In genomic region chr13:113730062-113730775, GRCm38 (mm10) we compare ENCODE assay signal across 11 mouse cellular contexts.
DNase-seq lines count a peak whose midpoint lies in the region; ATAC-seq and TF ChIP-seq lines count a peak whose summit lies in the region.
"Had no signal": no experiment of that assay in that cellular context is flagged by ENCODE, and none has a peak within 500 bp of the region (broad histone marks: within the 10 kb centered on the region; RNA-seq: fewer than 3 reads in every experiment).

No protein-coding gene starts in this region.

- no peaks in the 10 kb centered on the region for H3K36me3 ChIP-seq in midbrain, embryonic 15.5 days (replicated peaks)
- H3K36me3 ChIP-seq in midbrain, postnatal 0 days (ENCODE audit: insufficient read depth, low read length) = no peaks in the 10 kb centered on the region
- no peaks in the 10 kb centered on the region for H3K36me3 ChIP-seq in heart, embryonic 11.5 days (ENCODE audit: control insufficient read depth, insufficient read depth, low read length)

- DNase-seq in gastrocnemius, adult 18-20 months (ENCODE audit: low spot score) = peak; percentile 57
- no peak for DNase-seq in gastrocnemius, postnatal 4 days (ENCODE audit: low spot score in 2 of 2)
- no peak for DNase-seq in midbrain, postnatal 0 days (ENCODE audit: low spot score)
- DNase-seq in right cerebral cortex, adult 2 months (ENCODE audit: low spot score in 2 of 2) = no peak
- DNase-seq in natural killer cell, adult 2 months (ENCODE audit: low spot score in 2 of 2) = no peak
- DNase-seq in thymus, postnatal 10 days (ENCODE audit: low spot score in 2 of 2) = no peak
- DNase-seq: cerebellum, postnatal 25 days had no signal

- H3K4me3 ChIP-seq in midbrain, embryonic 15.5 days = no peak overlapping the region
- H3K4me3 ChIP-seq in midbrain, postnatal 0 days (ENCODE audit: low read depth, low read length) = no peak overlapping the region
- H3K4me3 ChIP-seq in heart, embryonic 11.5 days (ENCODE audit: low read depth, low read length) = no peak overlapping the region
- H3K4me3 ChIP-seq: forebrain, embryonic 13.5 days had no signal

- TF ChIP-seq CTCF in midbrain, postnatal 0 days (IDR thresholded peaks at IDR 0.05) = no peak

- H3K27me3 ChIP-seq in midbrain, embryonic 15.5 days (replicated peaks) = no peaks in the 10 kb centered on the region
- no peaks in the 10 kb centered on the region for H3K27me3 ChIP-seq in midbrain, postnatal 0 days (ENCODE audit: insufficient read depth, low read length)
- no peaks in the 10 kb centered on the region for H3K27me3 ChIP-seq in heart, embryonic 11.5 days (ENCODE audit: control insufficient read depth, insufficient read depth, low read length)
- H3K27me3 ChIP-seq: forebrain, embryonic 13.5 days had no signal

- no peak for ATAC-seq in midbrain, embryonic 15.5 days (replicated peaks)
- no peak for ATAC-seq in midbrain, postnatal 0 days (ENCODE audit: low FRiP score)
- no peak for ATAC-seq in heart, embryonic 11.5 days (replicated peaks; ENCODE audit: insufficient number of reproducible peaks, low FRiP score, low TSS enrichment)
- ATAC-seq: forebrain, embryonic 13.5 days; midbrain, embryonic 16.5 days had no signal

- H3K9ac ChIP-seq in midbrain, embryonic 15.5 days = no peak overlapping the region
- H3K9ac ChIP-seq in midbrain, postnatal 0 days (replicated peaks; ENCODE audit: low read length, poor library complexity, severe bottlenecking) = no peak overlapping the region
- H3K9ac ChIP-seq in heart, embryonic 11.5 days (ENCODE audit: low read depth, low read length) = no peak overlapping the region
- H3K9ac ChIP-seq: forebrain, embryonic 13.5 days had no signal

- no peaks in the 10 kb centered on the region for H3K9me3 ChIP-seq in midbrain, embryonic 15.5 days
- H3K9me3 ChIP-seq in midbrain, postnatal 0 days (ENCODE audit: low read length) = no peaks in the 10 kb centered on the region
- H3K9me3 ChIP-seq in heart, embryonic 11.5 days (replicated peaks; ENCODE audit: control insufficient read depth, low read length) = no peaks in the 10 kb centered on the region
- H3K9me3 ChIP-seq: forebrain, embryonic 13.5 days had no signal

- H3K4me1 ChIP-seq in midbrain, embryonic 15.5 days = peaks cover 28% of the 10 kb centered on the region
- H3K4me1 ChIP-seq in midbrain, postnatal 0 days (ENCODE audit: insufficient read depth, low read length) = peaks cover 6% of the 10 kb centered on the region; the same call in 1 of the 2 replicates
- H3K4me1 ChIP-seq in heart, embryonic 11.5 days (ENCODE audit: control insufficient read depth, insufficient read depth, low read length) = no peaks in the 10 kb centered on the region

- H3K27ac ChIP-seq in midbrain, embryonic 15.5 days = peak overlapping the region; percentile 53; the same call in 1 of the 2 replicates
- H3K27ac ChIP-seq in midbrain, postnatal 0 days (ENCODE audit: low read depth, low read length) = no peak overlapping the region
- 0 out of 2 replicates have a peak overlapping the region, but pooled peaks have one; percentile 22 for H3K27ac ChIP-seq in heart, embryonic 11.5 days (ENCODE audit: low read depth, low read length)
- H3K27ac ChIP-seq: forebrain, embryonic 13.5 days had no signal

- H3K4me2 ChIP-seq in midbrain, embryonic 15.5 days = no peak overlapping the region
- no peak overlapping the region for H3K4me2 ChIP-seq in midbrain, postnatal 0 days (ENCODE audit: low read depth, low read length, poor library complexity, severe bottlenecking)
- no peak overlapping the region for H3K4me2 ChIP-seq in heart, embryonic 11.5 days
- H3K4me2 ChIP-seq: forebrain, embryonic 13.5 days had no signal

- WGBS in midbrain, embryonic 15.5 days = 83% methylated on average over 6 of the region's 6 CpGs
- 88% methylated on average over 6 of the region's 6 CpGs for WGBS in midbrain, postnatal 0 days
- 73% methylated on average over 6 of the region's 6 CpGs for whole genome bisulfite sequencing in heart, embryonic 11.5 days (ENCODE audit: insufficient replicate concordance)
